Comparison of ENCODE assay signal across 21 mouse cellular contexts in genomic region chr11:66680057-66680621, GRCm38 (mm10).
A peak's percentile ranks its signal among the peaks of the same experiment; 100 is the strongest.
DNase-seq lines count a peak whose midpoint lies in the region; ATAC-seq and TF ChIP-seq lines count a peak whose summit lies in the region.
"Had no signal": no experiment of that assay in that cellular context is flagged by ENCODE, and none has a peak within 500 bp of the region (broad histone marks: within the 10 kb centered on the region; RNA-seq: fewer than 3 reads in every experiment).

No protein-coding gene starts in this region.

- H3K27ac ChIP-seq in hindbrain, embryonic 13.5 days: peak overlapping the region; percentile 30; the same call in 1 of the 2 replicates
- H3K27ac ChIP-seq in hindbrain, embryonic 10.5 days: no peak overlapping the region
- H3K27ac ChIP-seq in midbrain, embryonic 14.5 days (replicated peaks; ENCODE audit: low read depth, low read length): no peak overlapping the region
- H3K27ac ChIP-seq in midbrain, embryonic 11.5 days (ENCODE audit: low read depth, low read length): no peak overlapping the region
- H3K27ac ChIP-seq in neural tube, embryonic 14.5 days (ENCODE audit: low read depth, low read length): peak overlapping the region; percentile 46; the same call in 1 of the 2 replicates
- no peak overlapping the region for H3K27ac ChIP-seq in forebrain, embryonic 11.5 days (ENCODE audit: low read depth, low read length)
- H3K27ac ChIP-seq: forebrain, embryonic 10.5 days; gastrocnemius, adult 2 months had no signal

- H3K4me3 ChIP-seq in hindbrain, embryonic 13.5 days: no peak overlapping the region
- no peak overlapping the region for H3K4me3 ChIP-seq in hindbrain, embryonic 10.5 days
- no peak overlapping the region for H3K4me3 ChIP-seq in midbrain, embryonic 14.5 days (replicated peaks; ENCODE audit: low read depth, low read length)
- H3K4me3 ChIP-seq in midbrain, embryonic 11.5 days (ENCODE audit: low read depth, low read length): no peak overlapping the region
- H3K4me3 ChIP-seq in neural tube, embryonic 14.5 days (ENCODE audit: low read depth, low read length): no peak overlapping the region
- no peak overlapping the region for H3K4me3 ChIP-seq in forebrain, embryonic 11.5 days (ENCODE audit: low read depth, low read length)
- H3K4me3 ChIP-seq: forebrain, embryonic 10.5 days; gastrocnemius, adult 2 months had no signal

- no peak for TF ChIP-seq POLR2A in brain, embryonic 14.5 days (IDR thresholded peaks at IDR 0.05; ENCODE audit: borderline replicate concordance, extremely low read depth, insufficient read depth, insufficient read length, poor library complexity, severe bottlenecking)

- no peaks in the 10 kb centered on the region for H3K9me3 ChIP-seq in hindbrain, embryonic 13.5 days
- H3K9me3 ChIP-seq in hindbrain, embryonic 10.5 days: no peaks in the 10 kb centered on the region
- H3K9me3 ChIP-seq in midbrain, embryonic 14.5 days (ENCODE audit: control insufficient read depth, low read length): no peaks in the 10 kb centered on the region
- no peaks in the 10 kb centered on the region for H3K9me3 ChIP-seq in midbrain, embryonic 11.5 days (ENCODE audit: control insufficient read depth, low read length)
- no peaks in the 10 kb centered on the region for H3K9me3 ChIP-seq in neural tube, embryonic 14.5 days (ENCODE audit: control insufficient read depth, low read length)
- H3K9me3 ChIP-seq in forebrain, embryonic 11.5 days (ENCODE audit: control insufficient read depth, low read length): no peaks in the 10 kb centered on the region
- H3K9me3 ChIP-seq: forebrain, embryonic 10.5 days had no signal

- 65% methylated on average over 4 of the region's 4 CpGs for WGBS in hindbrain, embryonic 13.5 days
- WGBS in hindbrain, embryonic 10.5 days: 79% methylated on average over 4 of the region's 4 CpGs
- 75% methylated on average over 4 of the region's 4 CpGs for WGBS in midbrain, embryonic 14.5 days
- 86% methylated on average over 4 of the region's 4 CpGs for WGBS in midbrain, embryonic 11.5 days
- WGBS in neural tube, embryonic 14.5 days: 40% methylated on average over 4 of the region's 4 CpGs
- WGBS in forebrain, embryonic 11.5 days: 73% methylated on average over 4 of the region's 4 CpGs

- H3K4me1 ChIP-seq in hindbrain, embryonic 13.5 days (replicated peaks): no peaks in the 10 kb centered on the region
- H3K4me1 ChIP-seq in hindbrain, embryonic 10.5 days (replicated peaks): no peaks in the 10 kb centered on the region
- H3K4me1 ChIP-seq in midbrain, embryonic 14.5 days (ENCODE audit: control insufficient read depth, insufficient read depth, low read length): no peaks in the 10 kb centered on the region
- H3K4me1 ChIP-seq in midbrain, embryonic 11.5 days (ENCODE audit: control insufficient read depth, insufficient read depth, low read length): no peaks in the 10 kb centered on the region
- no peaks in the 10 kb centered on the region for H3K4me1 ChIP-seq in neural tube, embryonic 14.5 days (ENCODE audit: control insufficient read depth, insufficient read depth, low read length)
- no peaks in the 10 kb centered on the region for H3K4me1 ChIP-seq in forebrain, embryonic 11.5 days (replicated peaks; ENCODE audit: control insufficient read depth, insufficient read depth, low read length)
- H3K4me1 ChIP-seq: forebrain, embryonic 10.5 days had no signal

- no peaks in the 10 kb centered on the region for H3K36me3 ChIP-seq in hindbrain, embryonic 13.5 days
- H3K36me3 ChIP-seq in hindbrain, embryonic 10.5 days: no peaks in the 10 kb centered on the region
- H3K36me3 ChIP-seq in midbrain, embryonic 14.5 days (ENCODE audit: control insufficient read depth, insufficient read depth, low read length): no peaks in the 10 kb centered on the region
- H3K36me3 ChIP-seq in midbrain, embryonic 11.5 days (ENCODE audit: control insufficient read depth, insufficient read depth, low read length): no peaks in the 10 kb centered on the region
- no peaks in the 10 kb centered on the region for H3K36me3 ChIP-seq in neural tube, embryonic 14.5 days (ENCODE audit: control insufficient read depth, insufficient read depth, low read length)
- no peaks in the 10 kb centered on the region for H3K36me3 ChIP-seq in forebrain, embryonic 11.5 days (ENCODE audit: control insufficient read depth, insufficient read depth, low read length)
- H3K36me3 ChIP-seq: forebrain, embryonic 10.5 days had no signal

- no peak for TF ChIP-seq CTCF in brain, embryonic 14.5 days (IDR thresholded peaks at IDR 0.05; ENCODE audit: borderline replicate concordance, extremely low read depth, insufficient read depth, insufficient read length)

- no peaks in the 10 kb centered on the region for H3K27me3 ChIP-seq in hindbrain, embryonic 13.5 days
- no peaks in the 10 kb centered on the region for H3K27me3 ChIP-seq in hindbrain, embryonic 10.5 days (ENCODE audit: insufficient read depth, poor library complexity, severe bottlenecking)
- no peaks in the 10 kb centered on the region for H3K27me3 ChIP-seq in midbrain, embryonic 14.5 days (ENCODE audit: control insufficient read depth, insufficient read depth, low read length)
- no peaks in the 10 kb centered on the region for H3K27me3 ChIP-seq in midbrain, embryonic 11.5 days (ENCODE audit: control insufficient read depth, insufficient read depth, low read length)
- H3K27me3 ChIP-seq in neural tube, embryonic 14.5 days (ENCODE audit: control insufficient read depth, insufficient read depth, low read length): no peaks in the 10 kb centered on the region
- no peaks in the 10 kb centered on the region for H3K27me3 ChIP-seq in forebrain, embryonic 11.5 days (ENCODE audit: control insufficient read depth, insufficient read depth, low read length)

- no peak for DNase-seq in hindbrain, embryonic 10.5 days (ENCODE audit: low spot score)
- DNase-seq in midbrain, embryonic 14.5 days: peak; percentile 9
- DNase-seq in midbrain, embryonic 11.5 days (ENCODE audit: low spot score, missing footprints): no peak
- DNase-seq in brain, embryonic 14.5 days (ENCODE audit: low read depth): peak; percentile 15
- no peak for DNase-seq in forebrain, embryonic 11.5 days (ENCODE audit: low spot score)
- DNase-seq: adrenal gland, adult 8-10 months; adrenal gland, postnatal 25 days; cerebellum, adult 18-20 months; cerebellum, adult 9-10 months; cerebellum, postnatal 14 days; forebrain, postnatal 0 days; gastrocnemius, adult 2 months; gastrocnemius, postnatal 14 days; heart, adult 11 months had no signal

- peak; percentile 52; the same call in 1 of the 2 replicates for ATAC-seq in hindbrain, embryonic 13.5 days (ENCODE audit: low FRiP score)
- ATAC-seq in midbrain, embryonic 14.5 days (ENCODE audit: low FRiP score, low TSS enrichment): no peak
- no peak for ATAC-seq in midbrain, embryonic 11.5 days (ENCODE audit: low FRiP score)
- ATAC-seq in neural tube, embryonic 14.5 days (ENCODE audit: low read depth): peak; percentile 85
- ATAC-seq in forebrain, embryonic 11.5 days (replicated peaks; ENCODE audit: low FRiP score): no peak
- no peak for ATAC-seq in megakaryocyte progenitor cell, adult 5-6 weeks (replicated peaks; ENCODE audit: poor library complexity)
- ATAC-seq: activated CD4-positive, CD25-positive, alpha-beta regulatory T cell, adult 4 months; forebrain, embryonic 14.5 days; forebrain, postnatal 0 days had no signal

- no peak overlapping the region for H3K4me2 ChIP-seq in hindbrain, embryonic 13.5 days
- H3K4me2 ChIP-seq in midbrain, embryonic 14.5 days (ENCODE audit: low read length): no peak overlapping the region
- H3K4me2 ChIP-seq in midbrain, embryonic 11.5 days: no peak overlapping the region
- no peak overlapping the region for H3K4me2 ChIP-seq in neural tube, embryonic 14.5 days (ENCODE audit: low read depth, low read length)
- no peak overlapping the region for H3K4me2 ChIP-seq in forebrain, embryonic 11.5 days (ENCODE audit: low read depth, low read length, severe bottlenecking)
- H3K4me2 ChIP-seq: heart, embryonic 11.5 days had no signal

- H3K9ac ChIP-seq in hindbrain, embryonic 13.5 days: no peak overlapping the region
- H3K9ac ChIP-seq in midbrain, embryonic 14.5 days (replicated peaks; ENCODE audit: low read length): no peak overlapping the region
- H3K9ac ChIP-seq in midbrain, embryonic 11.5 days (ENCODE audit: low read length): no peak overlapping the region
- H3K9ac ChIP-seq in neural tube, embryonic 14.5 days (replicated peaks; ENCODE audit: low read depth, low read length): no peak overlapping the region
- no peak overlapping the region for H3K9ac ChIP-seq in forebrain, embryonic 11.5 days (ENCODE audit: low read length)
- H3K9ac ChIP-seq: forebrain, postnatal 0 days had no signal

Comparison
In these comparisons a context has a peak if more than half of its experiments do, and no peak if none do; other contexts are left out.
1. H3K27ac ChIP-seq: peak in hindbrain, embryonic 13.5 days (single experiment) and neural tube, embryonic 14.5 days (single experiment); none in hindbrain, embryonic 10.5 days (single experiment), midbrain, embryonic 14.5 days (single experiment), midbrain, embryonic 11.5 days (single experiment) and forebrain, embryonic 11.5 days (single experiment).
2. DNase-seq: peak in midbrain, embryonic 14.5 days (single experiment) and brain, embryonic 14.5 days (single experiment); none in hindbrain, embryonic 10.5 days (single experiment), midbrain, embryonic 11.5 days (single experiment) and forebrain, embryonic 11.5 days (single experiment).
3. ATAC-seq: peak in hindbrain, embryonic 13.5 days (single experiment) and neural tube, embryonic 14.5 days (single experiment); none in midbrain, embryonic 14.5 days (single experiment), midbrain, embryonic 11.5 days (single experiment), forebrain, embryonic 11.5 days (single experiment) and megakaryocyte progenitor cell, adult 5-6 weeks (single experiment).